Mouse (Mus musculus) mouse trophoblast stem cell (cell line): ENCODE measurements around the gene Rbbp8nl.

Source experiments
- in situ Hi-C, 2 experiments: fragments of 300-500 bp; cut with MseI, MboI; formaldehyde crosslinking; loops; 2 replicates in 1 of 2; 3 replicates in 1 of 2; pipeline ENCODE4 v1.15.1; 2025

The Rbbp8nl gene

DNA sequence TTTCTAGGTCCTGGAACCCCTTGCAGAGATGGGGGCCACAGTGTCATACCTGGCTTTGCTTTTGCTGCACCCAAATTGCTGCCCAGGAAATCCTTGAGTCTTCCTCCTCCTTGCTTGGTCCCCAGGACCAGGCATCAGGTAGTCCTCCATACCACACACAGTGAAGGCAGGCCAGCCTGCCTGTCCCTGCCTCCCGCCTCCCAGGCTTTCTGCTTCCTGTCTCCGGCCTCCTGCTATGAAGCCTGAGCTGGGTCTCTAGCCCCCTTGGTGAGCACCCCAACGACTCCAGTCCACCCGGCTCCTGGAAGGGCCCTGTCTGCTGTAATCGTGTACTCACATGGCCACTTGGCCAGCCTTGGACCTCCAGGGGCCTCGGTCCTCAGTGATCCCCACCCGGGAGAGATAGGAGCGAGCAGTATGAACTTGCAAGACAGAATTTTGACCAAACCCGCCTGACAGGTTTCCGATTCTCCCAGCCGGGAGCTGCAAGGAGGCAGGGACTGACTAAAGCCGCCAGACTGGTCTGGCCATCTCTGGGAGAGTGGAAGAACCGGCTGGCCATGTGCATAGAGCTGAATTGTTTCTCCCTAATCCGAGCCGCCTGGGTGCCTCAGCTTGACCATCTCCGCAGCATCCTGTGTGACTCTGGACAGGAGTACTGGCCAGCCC, at the start of gene Rbbp8nl:
Rbbp8nl (minus strand) TSS at position 440 of the 669 bp plus-strand sequence.
- in situ Hi-C loops, result no loop called here

GRCm38 (mm10) chr2:180334551-180334986, 44.9 kb upstream of the Rbbp8nl start, which contains the start of gene Gata5:
Gene Gata5 (minus strand): TSS chr2:180334699.
- in situ Hi-C loops, result no loop called here

GRCm38 (mm10) chr2:180333778-180334550, 44.3 kb upstream of the Rbbp8nl start:
- in situ Hi-C loops, result no loop called here

GRCm38 (mm10) chr2:180329466-180329865, 39.8 kb upstream of the Rbbp8nl start:
- in situ Hi-C loops, result no loop called here

DNA sequence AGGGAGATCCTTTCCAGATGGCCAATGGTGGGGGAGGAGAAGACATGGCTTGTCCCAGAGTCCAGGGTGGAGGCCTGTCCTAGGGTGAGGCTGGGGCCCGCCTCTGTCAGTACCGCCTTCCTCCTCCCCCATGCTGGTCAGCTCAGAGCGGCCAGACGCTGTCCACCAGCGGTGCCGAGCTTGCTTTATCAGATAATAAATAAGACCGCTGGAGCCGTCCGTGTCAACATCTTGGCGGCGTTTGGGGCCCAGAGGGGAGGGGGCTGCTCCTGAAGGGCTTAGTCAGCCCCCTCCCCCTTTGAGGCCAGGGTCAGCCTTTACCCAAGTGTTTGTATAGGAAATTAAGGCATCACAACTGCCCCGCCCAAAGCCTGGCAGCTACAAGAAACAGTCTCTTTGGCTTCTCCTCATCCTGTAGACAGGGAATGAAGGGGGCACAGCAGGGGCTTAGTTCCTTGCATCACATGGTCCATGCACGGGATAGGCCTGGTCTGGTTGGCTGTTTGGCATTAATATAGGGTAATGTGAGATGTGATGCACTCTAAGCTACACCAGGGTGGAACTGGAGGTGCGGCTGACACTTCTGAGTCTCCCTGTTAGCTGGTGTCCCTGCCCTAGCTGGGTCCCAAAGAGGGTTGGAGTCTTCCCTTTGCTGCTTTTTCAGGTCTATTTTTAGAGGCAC, 33.1 kb upstream of the Rbbp8nl start:
- in situ Hi-C loops, result no loop called here

DNA sequence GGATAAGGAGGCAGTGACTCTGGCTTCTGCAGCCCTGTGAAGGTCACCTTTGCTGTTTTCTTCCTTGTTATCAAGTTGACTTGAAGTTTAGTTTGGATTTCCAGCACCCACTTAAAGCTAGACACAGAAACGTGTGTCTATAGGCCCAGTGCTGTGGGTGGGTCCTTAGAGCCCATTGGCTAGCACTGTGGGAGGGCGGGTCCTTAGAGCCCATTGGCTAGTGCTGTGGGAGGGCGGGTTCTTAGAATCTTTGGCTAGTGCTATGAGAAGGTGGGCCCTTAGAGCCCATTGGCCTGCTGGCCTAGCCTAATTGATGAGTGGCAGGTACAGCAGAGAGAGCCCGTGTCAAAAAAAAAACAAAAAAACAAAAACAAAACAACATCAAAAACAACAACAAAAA, 30.5 kb upstream of the Rbbp8nl start:
- in situ Hi-C loops, result no loop called here

GRCm38 (mm10) chr2:180317591-180317990, 27.9 kb upstream of the Rbbp8nl start:
- in situ Hi-C loops, result no loop called here

- in situ Hi-C loops, result no loop called here
Observed at GRCm38 (mm10) chr2:180314292-180314691, 24.6 kb upstream of the Rbbp8nl start.

DNA sequence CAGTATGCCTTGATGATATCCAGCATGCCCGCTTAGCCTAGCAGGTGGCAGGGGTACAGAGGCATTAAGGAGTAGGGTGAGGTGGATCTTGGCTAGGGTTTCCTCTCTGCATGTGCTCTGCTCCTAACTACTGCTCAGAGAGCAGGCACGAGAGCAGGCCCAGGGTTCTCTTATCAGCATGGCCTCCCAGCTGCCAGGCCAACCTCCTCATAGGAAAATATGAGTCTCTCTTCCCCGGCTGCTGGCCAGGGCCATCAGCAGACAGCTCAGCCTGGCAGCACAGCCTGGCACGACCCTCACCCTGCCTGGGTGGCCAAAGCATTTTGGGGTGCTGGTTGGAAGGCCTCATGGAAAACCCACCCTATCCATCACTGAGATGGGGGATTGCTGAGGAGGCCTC, 21.5 kb upstream of the Rbbp8nl start:
- in situ Hi-C loops, result no loop called here

DNA sequence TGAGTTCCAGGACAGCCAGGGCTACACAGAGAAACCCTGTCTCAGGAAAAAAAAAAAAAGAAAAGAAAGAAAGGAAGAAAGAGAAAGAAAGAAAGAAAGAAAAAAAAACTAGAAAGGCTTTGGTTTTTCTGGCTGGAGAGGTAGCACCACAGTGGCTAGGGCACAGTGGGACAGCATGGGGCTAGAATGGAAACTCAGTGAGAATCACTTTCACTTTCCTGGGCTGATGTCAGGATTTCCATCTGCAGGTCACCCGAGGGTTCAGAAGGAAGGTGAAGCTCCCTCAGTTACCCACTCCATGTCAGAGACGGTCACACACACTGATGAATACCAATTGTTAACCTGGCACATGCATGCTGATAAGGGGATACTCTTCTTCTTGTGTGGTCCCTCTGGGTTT, 18.0 kb upstream of the Rbbp8nl start:
- in situ Hi-C loops, result no loop called here

DNA sequence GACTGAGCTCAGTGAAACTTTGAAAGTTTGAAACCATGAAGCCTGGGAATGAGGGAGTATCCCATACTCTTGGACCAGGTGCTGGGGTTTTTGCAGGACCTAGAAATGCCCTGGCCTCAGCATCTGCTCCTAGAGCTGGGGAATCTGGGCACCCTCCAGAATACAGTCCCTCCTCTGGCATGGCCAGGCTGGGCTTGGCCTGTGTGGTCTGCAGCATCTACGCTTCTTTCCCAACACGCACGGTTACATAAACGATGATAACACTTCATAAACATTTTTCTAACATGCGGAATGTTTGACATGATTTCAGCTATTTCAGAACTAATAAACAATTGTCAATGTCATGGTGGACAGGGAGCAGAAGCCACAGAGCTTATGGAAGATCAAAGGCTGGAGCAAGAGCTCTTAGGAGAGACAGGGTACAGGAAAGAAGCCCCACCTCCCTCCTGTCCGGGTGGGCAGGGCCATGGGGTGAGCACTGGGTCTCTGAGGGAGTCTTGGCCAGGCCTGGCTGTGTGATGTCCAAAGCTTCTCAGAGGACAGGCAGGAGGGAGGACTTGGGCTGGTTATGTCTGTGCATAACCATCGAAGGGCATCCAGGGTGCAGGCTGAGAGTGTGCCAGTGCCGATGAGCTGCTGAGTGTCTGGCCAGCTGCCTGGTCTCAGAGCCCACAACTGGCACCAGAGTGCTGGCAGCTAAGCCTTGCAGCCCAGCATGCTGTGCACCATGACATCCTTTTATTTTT, 16.9 kb upstream of the Rbbp8nl start:
- in situ Hi-C loops, result no loop called here

DNA sequence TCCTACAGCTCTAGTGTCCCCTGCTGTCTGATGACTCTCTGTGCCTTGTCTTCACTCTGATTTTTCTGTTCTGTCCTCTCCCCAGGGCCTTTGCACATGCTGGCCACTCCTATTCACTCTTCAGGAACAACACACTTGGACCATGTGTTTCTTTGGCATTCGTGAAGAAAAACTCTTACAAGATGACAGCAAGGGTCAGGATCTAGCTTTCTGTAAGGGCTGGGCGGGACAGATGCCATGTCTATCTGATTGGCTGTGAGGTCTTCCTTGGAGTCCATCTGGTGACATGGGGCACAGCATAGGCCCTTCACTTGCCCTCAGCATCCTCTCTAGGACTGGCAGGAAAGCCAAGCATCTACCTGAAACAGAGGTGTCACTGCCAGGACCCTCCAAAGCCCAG, 16.3 kb upstream of the Rbbp8nl start:
- in situ Hi-C loops, result no loop called here

DNA sequence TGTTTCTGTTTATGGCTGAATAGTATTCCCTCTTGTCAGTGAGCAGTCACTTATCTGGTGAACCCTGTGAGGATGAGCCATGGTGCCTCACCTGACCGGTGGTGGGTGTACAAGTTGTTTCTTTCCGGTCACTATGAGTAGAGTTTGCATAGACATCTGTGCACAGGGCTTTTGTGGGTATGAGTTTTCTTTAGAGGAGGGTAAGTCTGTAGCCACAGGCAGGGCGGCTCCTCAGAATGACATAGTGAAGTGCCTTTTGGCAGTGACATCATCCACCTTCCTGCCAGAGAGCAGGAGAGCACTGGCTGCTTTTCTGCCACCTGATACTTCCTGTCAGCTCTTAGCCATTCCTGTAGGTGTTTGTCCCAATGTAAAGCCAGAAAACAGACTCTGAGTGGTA, 15.8 kb upstream of the Rbbp8nl start:
- in situ Hi-C loops, result no loop called here

DNA sequence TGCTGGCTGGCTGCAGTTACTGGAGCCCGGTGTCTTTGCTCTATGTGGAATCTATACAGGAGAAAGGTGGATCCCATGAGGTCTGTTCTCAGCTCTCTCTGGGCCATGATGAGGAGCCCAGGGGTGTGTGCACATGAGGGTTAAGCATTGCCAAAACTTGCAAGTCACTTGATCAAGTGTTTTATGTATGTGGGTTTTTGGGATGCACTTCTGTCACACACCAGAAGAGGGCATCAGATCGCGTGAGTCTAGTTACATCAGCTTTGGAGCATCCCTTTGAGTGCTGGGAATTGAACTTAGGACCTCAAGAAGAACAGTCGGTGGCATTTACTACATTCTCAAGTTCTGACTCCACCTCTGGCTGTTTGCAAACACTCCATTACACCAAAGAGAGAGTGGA, 14.9 kb upstream of the Rbbp8nl start:
- in situ Hi-C loops, result no loop called here

DNA sequence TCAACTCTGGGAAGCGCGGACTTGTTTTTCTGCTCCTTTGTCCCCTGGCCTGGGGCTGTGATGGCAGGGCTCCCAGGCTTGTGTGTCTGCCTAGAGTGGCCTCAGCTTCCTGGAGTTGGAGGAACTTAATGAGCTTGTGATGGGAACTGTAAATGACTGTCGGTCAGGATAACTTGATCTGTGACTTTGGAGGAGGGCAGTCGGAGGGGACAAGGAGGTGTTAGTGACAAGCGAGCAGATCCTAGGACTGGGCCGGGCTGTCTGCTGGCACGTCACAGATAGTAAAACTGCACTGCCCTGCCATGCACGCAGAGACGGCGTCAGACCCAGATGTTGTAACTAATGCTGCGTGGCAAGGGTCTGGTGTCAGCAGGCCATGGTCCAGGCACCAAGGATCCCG, 13.8 kb upstream of the Rbbp8nl start:
- in situ Hi-C loops, result no loop called here

- in situ Hi-C loops, result no loop called here
Observed at GRCm38 (mm10) chr2:180302201-180302600, 12.5 kb upstream of the Rbbp8nl start.

- in situ Hi-C loops, result no loop called here
Observed at GRCm38 (mm10) chr2:180300771-180301170, 11.1 kb upstream of the Rbbp8nl start.

DNA sequence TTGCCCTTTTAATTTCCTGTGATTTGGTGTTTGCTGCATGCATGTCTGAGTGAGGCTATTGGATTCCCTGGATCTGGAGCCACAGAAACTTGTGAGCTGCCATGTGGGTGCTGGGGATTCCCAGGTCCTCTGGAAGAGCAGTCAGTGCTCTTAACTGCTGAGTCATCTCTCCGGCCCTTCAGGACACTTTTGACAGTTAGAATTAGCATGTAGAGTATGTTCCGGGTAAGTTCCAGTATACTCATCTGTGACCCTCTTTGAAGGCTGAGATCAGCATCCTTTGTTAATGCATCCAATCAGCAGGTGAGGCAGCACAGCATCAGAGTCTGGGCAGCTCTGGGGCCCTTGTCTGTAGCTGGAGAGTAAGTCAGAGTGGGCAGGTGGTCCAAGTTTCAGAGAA, 10.6 kb upstream of the Rbbp8nl start:
- in situ Hi-C loops, result no loop called here

DNA sequence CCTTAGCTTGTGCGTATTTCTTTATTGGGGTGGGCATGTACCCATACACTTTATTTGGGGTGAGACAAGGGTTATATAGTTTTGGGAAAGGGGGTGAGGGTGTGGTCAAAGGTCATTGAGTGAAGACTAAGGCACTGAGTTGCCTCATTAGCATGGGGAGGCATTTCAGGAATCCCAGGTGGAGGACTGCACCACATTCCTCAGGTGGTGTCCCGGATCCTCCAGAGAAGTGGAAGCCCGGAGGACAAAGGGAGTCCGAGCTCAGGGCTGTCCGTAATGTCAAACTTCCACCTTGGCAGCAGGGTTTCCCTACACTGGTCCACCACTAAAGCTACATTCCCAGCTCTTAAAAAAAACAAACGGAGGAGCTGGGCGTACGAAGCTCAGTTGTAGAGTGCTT, 3.2 kb upstream of the Rbbp8nl start:
- in situ Hi-C loops, result no loop called here

DNA sequence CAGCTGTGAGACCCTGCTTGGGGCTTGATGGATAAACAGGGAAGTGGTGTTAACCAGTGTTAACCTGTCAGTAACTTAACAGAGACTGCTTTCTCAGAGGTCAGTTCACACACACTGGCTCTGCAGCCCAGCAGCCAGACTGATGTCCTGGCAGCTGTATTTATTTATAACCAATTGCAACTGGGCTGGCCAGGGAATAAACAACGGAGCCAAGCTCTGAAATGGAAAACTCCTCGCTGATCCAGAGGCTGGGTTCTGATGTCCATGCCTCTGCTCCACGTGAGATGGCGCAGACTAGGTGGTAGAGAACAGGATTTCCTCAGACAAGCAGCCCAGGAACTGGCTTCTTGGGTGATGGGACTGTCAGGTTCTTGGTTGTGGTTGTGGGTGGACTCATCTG, 2.3 kb upstream of the Rbbp8nl start:
- in situ Hi-C loops, result no loop called here

DNA sequence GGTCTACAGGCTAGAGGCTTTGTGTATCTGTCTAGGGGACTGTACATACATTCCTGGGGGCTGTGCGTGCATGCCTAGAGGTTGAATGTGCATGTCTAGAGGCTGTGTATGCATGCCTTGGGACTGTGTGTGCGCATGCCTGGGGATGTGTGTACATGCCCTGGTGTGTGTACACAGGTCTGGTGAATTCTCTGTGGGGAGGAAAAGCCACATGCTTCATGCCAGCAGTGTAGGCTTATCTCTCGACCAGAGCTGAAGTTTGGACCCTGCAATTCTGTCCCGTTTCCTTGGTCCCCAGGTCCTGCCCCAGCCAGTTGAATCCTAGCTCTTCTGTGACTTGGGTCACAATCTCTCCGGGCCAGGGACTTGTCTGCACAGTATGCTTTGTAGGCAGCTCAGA, 1.9 kb upstream of the Rbbp8nl start:
- in situ Hi-C loops, result no loop called here

GRCm38 (mm10) chr2:180290503-180290902, 824 bp upstream of the Rbbp8nl start:
- in situ Hi-C loops, result no loop called here
